Mouse (Mus musculus) cerebellum, adult 2 months (tissue): ENCODE data around the gene Ino80d.

Experiments used
- CTCF ChIP-seq: fragments of 200-500 bp; IDR thresholded peaks from 2 replicates; pipeline ENCODE4 v1.5.1; 2011; ENCODE audit warnings: low read depth, mild to moderate bottlenecking, control low read depth, low read length, moderate library complexity, borderline replicate concordance; ENCODE audit not compliant: insufficient read depth
- POLR2A ChIP-seq: fragments of 200-500 bp; IDR thresholded peaks from 2 replicates; pipeline ENCODE4 v1.6.1; 2011; ENCODE audit warnings: low read length, control low read depth, borderline replicate concordance; ENCODE audit not compliant: insufficient read depth

DNA sequence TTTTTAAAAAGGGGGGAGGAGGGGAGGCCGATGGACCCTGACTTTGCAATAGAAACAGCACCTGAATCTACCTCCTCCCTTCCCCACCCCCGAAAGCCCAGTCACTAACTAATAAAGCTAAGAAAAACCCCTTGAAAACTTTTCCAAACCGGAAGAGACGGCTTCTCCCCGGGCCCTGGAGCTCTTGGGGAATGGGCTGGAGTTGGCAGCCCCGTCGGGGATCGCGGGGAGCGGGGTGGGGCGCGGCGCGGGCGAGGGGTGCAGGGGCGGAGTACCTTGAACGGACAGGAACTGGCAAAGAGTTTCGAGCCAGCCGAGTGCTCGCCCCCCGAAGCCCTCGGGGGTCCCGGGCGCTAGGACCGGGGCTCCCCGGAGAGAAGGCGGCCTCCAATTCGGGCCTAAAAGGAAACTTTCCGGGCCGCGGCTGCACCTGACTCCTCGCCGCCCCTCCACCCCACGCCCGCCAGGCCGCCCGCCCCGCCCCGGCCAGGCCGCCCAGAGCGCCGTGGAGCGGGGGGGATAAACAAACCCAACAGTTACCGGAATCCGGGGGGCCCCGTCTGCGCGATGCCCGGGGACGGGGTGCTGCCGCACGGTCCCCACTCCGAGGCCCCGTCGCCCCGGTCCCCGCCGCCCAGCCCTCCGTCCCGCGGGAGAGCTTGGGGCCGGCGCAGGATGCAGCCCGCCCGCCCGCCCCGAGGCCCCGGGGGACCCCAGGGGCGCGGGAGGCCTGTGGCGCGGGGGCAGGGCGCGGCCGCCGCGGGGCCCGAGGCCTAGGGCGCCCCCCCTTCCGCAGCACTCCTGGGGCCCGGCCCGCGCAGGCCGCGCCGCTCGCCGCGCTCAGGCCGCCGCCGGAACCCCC is 962 bp downstream of the Ino80d start:
- TF ChIP-seq CTCF (no peak), POLR2A (no peak)
